Mouse (Mus musculus) bone marrow macrophage, adult 2 months (primary cell): ENCODE results near the gene Isg20.

Experiments used
- CTCF ChIP-seq: IDR thresholded peaks from 2 replicates; pipeline ENCODE4 v1.5.1; 2012; ENCODE audit warnings: low read depth, mild to moderate bottlenecking, low read length, moderate library complexity
- POLR2A ChIP-seq: IDR thresholded peaks from 2 replicates; pipeline ENCODE4 v1.6.1; 2012; ENCODE audit warnings: mild to moderate bottlenecking, low read depth, low read length, borderline replicate concordance

DNA sequence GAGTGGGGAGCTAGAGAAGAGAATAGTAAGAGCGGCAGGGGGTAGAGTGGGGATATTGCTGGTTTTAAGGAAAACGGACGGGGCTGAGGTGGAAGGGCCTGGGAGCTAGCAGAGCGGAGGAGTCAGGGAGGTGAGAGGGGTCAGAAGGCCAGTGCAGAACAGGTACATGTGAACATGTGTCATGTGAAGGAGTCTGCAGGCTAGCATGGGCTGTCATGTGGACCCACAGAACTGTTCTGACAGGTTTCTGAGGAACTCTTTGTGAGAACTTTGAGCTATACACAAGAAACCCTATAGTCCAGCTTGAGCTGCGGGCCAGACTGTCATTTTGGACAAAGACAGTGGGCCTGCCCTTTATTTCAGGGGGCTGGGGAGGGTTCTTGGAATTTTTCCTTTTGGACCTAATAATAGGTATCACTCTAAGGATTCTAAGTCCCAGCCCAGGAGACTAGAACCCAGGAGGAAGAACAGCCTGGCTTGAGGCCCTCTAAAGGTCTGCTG lies at the start of gene Isg20:
- TF ChIP-seq POLR2A, result no peak
- no peak for TF ChIP-seq CTCF
